25 mouse cellular contexts compared by ENCODE assay signal in genomic region chr17:45617655-45618054, GRCm38 (mm10). TPM values are rescaled to one million over a fixed set of nuclear protein-coding genes. Genes with fewer than 3 reads are reported as not detected.
"Had no signal": no experiment of that assay in that cellular context is flagged by ENCODE, and none has a peak within 500 bp of the region (broad histone marks: within the 10 kb centered on the region; RNA-seq: fewer than 3 reads in every experiment).

No protein-coding gene starts in this region.

- H3K9ac ChIP-seq: liver, embryonic 15.5 days; liver, postnatal 0 days; lung, embryonic 15.5 days; midbrain, embryonic 13.5 days; midbrain, embryonic 15.5 days; neural tube, embryonic 13.5 days; neural tube, embryonic 15.5 days had no signal

- H3K4me3 ChIP-seq: liver, embryonic 15.5 days; lung, embryonic 15.5 days; megakaryocyte, embryonic 14.5 days; midbrain, embryonic 13.5 days; midbrain, embryonic 15.5 days; myocyte; neural tube, embryonic 13.5 days; neural tube, embryonic 15.5 days had no signal

- ATAC-seq: liver, postnatal 0 days; lung, postnatal 0 days; midbrain, embryonic 13.5 days; midbrain, embryonic 15.5 days had no signal

- H3K27ac ChIP-seq: liver, embryonic 15.5 days; lung, embryonic 15.5 days; macrophage; midbrain, embryonic 13.5 days; midbrain, embryonic 15.5 days; neural tube, embryonic 13.5 days; neural tube, embryonic 15.5 days had no signal

- H3K4me2 ChIP-seq: liver, embryonic 15.5 days; lung, embryonic 15.5 days; midbrain, embryonic 11.5 days; midbrain, embryonic 13.5 days; midbrain, embryonic 15.5 days; neural tube, embryonic 13.5 days; neural tube, embryonic 15.5 days had no signal

- H3K36me3 ChIP-seq: liver, embryonic 15.5 days; lung, embryonic 15.5 days; midbrain, embryonic 13.5 days; midbrain, embryonic 15.5 days; neural tube, embryonic 13.5 days; neural tube, embryonic 15.5 days had no signal

- H3K27me3 ChIP-seq: liver, embryonic 15.5 days; lung, embryonic 15.5 days; midbrain, embryonic 13.5 days; midbrain, embryonic 15.5 days; neural tube, embryonic 13.5 days; neural tube, embryonic 15.5 days had no signal

- H3K9me3 ChIP-seq: liver, embryonic 15.5 days; lung, embryonic 15.5 days; midbrain, embryonic 13.5 days; midbrain, embryonic 15.5 days; neural tube, embryonic 13.5 days; neural tube, embryonic 15.5 days had no signal

- DNase-seq: liver, postnatal 0 days; lung, adult 2 months; lung, postnatal 14 days; lung, postnatal 36 days; retina, postnatal 1 day; right cerebral cortex, adult 18-20 months; right cerebral cortex, postnatal 25 days; thymus, postnatal 14 days; thymus, postnatal 36 days had no signal

RNA-seq across cellular contexts. Expression of gene Mymx, which starts 15.8 kb away (rescaled TPM):
- total RNA-seq: megakaryocyte progenitor cell, adult 5-6 weeks; midbrain, postnatal 0 days had no signal
- polyA plus RNA-seq: liver, postnatal 0 days; lung, adult 2 months; lung, postnatal 0 days; macrophage; midbrain, embryonic 11.5 days; midbrain, embryonic 13.5 days; midbrain, embryonic 15.5 days; midbrain, postnatal 0 days; spleen, adult 2 months had no signal

RNA-seq across cellular contexts. Expression of gene Capn11, which starts 41.5 kb away (rescaled TPM):
- polyA plus RNA-seq: liver, postnatal 0 days; lung, adult 2 months; lung, postnatal 0 days; spleen, adult 2 months; stomach, embryonic 14.5 days; thymus, postnatal 0 days had no signal
